Mouse (Mus musculus): ENCODE data around the gene Ctnna3.

Ctnna3 gene

GRCm38 (mm10) chr10:63927334-63927733 is 497.4 kb downstream of the Ctnna3 start, which contains the start of gene Gm10118:
TSS of gene Gm10118 (minus strand) at chr10:63927434.
- no peak for DNase-seq (ENCODE audit: low read depth, low spot score)

GRCm38 (mm10) chr10:63933946-63934345 is 504.0 kb downstream of the Ctnna3 start:
- DNase-seq (ENCODE audit: low read depth, low spot score) = no peak

GRCm38 (mm10) chr10:63945534-63945933 is 515.6 kb downstream of the Ctnna3 start:
- no peak for DNase-seq (ENCODE audit: low read depth, low spot score)

GRCm38 (mm10) chr10:63947266-63947665 is 517.4 kb downstream of the Ctnna3 start:
- no peak for DNase-seq (ENCODE audit: low read depth, low spot score)

GRCm38 (mm10) chr10:63950867-63951266 is 521.0 kb downstream of the Ctnna3 start:
- no peak for DNase-seq (ENCODE audit: low read depth, low spot score)

GRCm38 (mm10) chr10:63951481-63951880 is 521.6 kb downstream of the Ctnna3 start:
- DNase-seq (ENCODE audit: low read depth, low spot score) = no peak

- DNase-seq (ENCODE audit: low read depth, low spot score) = no peak
Observed at GRCm38 (mm10) chr10:63954308-63954930, 524.5 kb downstream of the Ctnna3 start.

GRCm38 (mm10) chr10:63972300-63972699 is 542.4 kb downstream of the Ctnna3 start:
- DNase-seq (ENCODE audit: low read depth, low spot score) = no peak

GRCm38 (mm10) chr10:63978101-63978500 is 548.2 kb downstream of the Ctnna3 start:
- no peak for DNase-seq (ENCODE audit: low read depth, low spot score)

- no peak for DNase-seq (ENCODE audit: low read depth, low spot score)
Observed at GRCm38 (mm10) chr10:63978535-63978934, 548.6 kb downstream of the Ctnna3 start.

- DNase-seq (ENCODE audit: low read depth, low spot score) = no peak
Observed at GRCm38 (mm10) chr10:63978969-63979368, 549.1 kb downstream of the Ctnna3 start.

GRCm38 (mm10) chr10:63979410-63979809 is 549.5 kb downstream of the Ctnna3 start:
- no peak for DNase-seq (ENCODE audit: low read depth, low spot score)

- no peak for DNase-seq (ENCODE audit: low read depth, low spot score)
Observed at GRCm38 (mm10) chr10:63985576-63985975, 555.7 kb downstream of the Ctnna3 start.

GRCm38 (mm10) chr10:63994251-63994650 is 564.4 kb downstream of the Ctnna3 start:
- no peak for DNase-seq (ENCODE audit: low read depth, low spot score)

GRCm38 (mm10) chr10:64001531-64001930 is 571.6 kb downstream of the Ctnna3 start:
- DNase-seq (ENCODE audit: low read depth, low spot score) = no peak

GRCm38 (mm10) chr10:64001996-64002395 is 572.1 kb downstream of the Ctnna3 start:
- DNase-seq (ENCODE audit: low read depth, low spot score) = no peak

- DNase-seq (ENCODE audit: low read depth, low spot score) = no peak
Observed at GRCm38 (mm10) chr10:64020347-64020746, 590.4 kb downstream of the Ctnna3 start.

- DNase-seq (ENCODE audit: low read depth, low spot score) = no peak
Observed at GRCm38 (mm10) chr10:64023340-64023739, 593.4 kb downstream of the Ctnna3 start.

GRCm38 (mm10) chr10:64030901-64031300 is 601.0 kb downstream of the Ctnna3 start:
- DNase-seq (ENCODE audit: low read depth, low spot score) = no peak

GRCm38 (mm10) chr10:64039760-64040535 is 610.0 kb downstream of the Ctnna3 start:
- no peak for DNase-seq (ENCODE audit: low read depth, low spot score)

- no peak for DNase-seq (ENCODE audit: low read depth, low spot score)
Observed at GRCm38 (mm10) chr10:64041218-64041617, 611.3 kb downstream of the Ctnna3 start.

- no peak for DNase-seq (ENCODE audit: low read depth, low spot score)
Observed at GRCm38 (mm10) chr10:64041892-64042291, 612.0 kb downstream of the Ctnna3 start.

- DNase-seq (ENCODE audit: low read depth, low spot score) = no peak
Observed at GRCm38 (mm10) chr10:64049151-64049550, 619.3 kb downstream of the Ctnna3 start.

Measured in A20 (cell line).